Mouse (Mus musculus) liver, embryonic 14.5 days (tissue): ENCODE measurements around the gene Zbtb25.

ENCODE experiments used
- CTCF ChIP-seq: IDR thresholded peaks from 2 replicates; pipeline ENCODE4 v1.5.1; 2016; ENCODE audit warnings: antibody characterized with exemption, low read depth, control low read depth
- EP300 ChIP-seq: IDR thresholded peaks from 2 replicates; pipeline ENCODE4 v1.6.1; 2016; ENCODE audit warnings: antibody characterized with exemption, low read depth

GRCm38 (mm10) chr12:76377059-76377458 is 7.7 kb upstream of the Zbtb25 start:
- TF ChIP-seq EP300 = no peak
- no peak for TF ChIP-seq CTCF
